Mouse (Mus musculus) hindbrain, embryonic 10.5 days (tissue): ENCODE data around the gene Oat. TPM values are rescaled to one million over a fixed set of nuclear protein-coding genes. Genes with fewer than 3 reads are reported as not detected.
A peak's percentile ranks its signal among the peaks of the same experiment; 100 is the strongest.

Experiments
- DNase-seq: peaks from one replicate; pipeline ENCODE4 v3.0.0-alpha.2; 2017; ENCODE audit warnings: low spot score
- H3K27ac ChIP-seq: fragments of 300-500 bp; sonication (generic); 2 replicates; pipeline ENCODE4 v1.5.1; 2016; ENCODE audit warnings: mild to moderate bottlenecking, moderate library complexity
- H3K27me3 ChIP-seq: fragments of 300-500 bp; sonication (generic); 2 replicates; pipeline ENCODE4 v1.6.1; 2016; ENCODE audit warnings: mild to moderate bottlenecking; ENCODE audit not compliant: poor library complexity, insufficient read depth, severe bottlenecking
- H3K36me3 ChIP-seq: fragments of 300-500 bp; sonication (generic); 2 replicates; pipeline ENCODE4 v1.6.1; 2016; ENCODE audit warnings: mild to moderate bottlenecking, moderate library complexity
- H3K4me1 ChIP-seq: fragments of 300-500 bp; sonication (generic); replicated peaks from 2 replicates; pipeline ENCODE4 v1.6.1; 2016; ENCODE audit warnings: mild to moderate bottlenecking
- H3K4me3 ChIP-seq: fragments of 300-500 bp; sonication (generic); 2 replicates; pipeline ENCODE4 v1.5.1; 2016; ENCODE audit warnings: mild to moderate bottlenecking, moderate library complexity
- H3K9me3 ChIP-seq: fragments of 300-500 bp; sonication (generic); 2 replicates; pipeline ENCODE4 v1.6.1; 2016; ENCODE audit warnings: mild to moderate bottlenecking, moderate library complexity
- WGBS: fragments of 180-500 bp; shearing (Covaris S2); methylation state at CpG from one replicate; pipeline ENCODE4 v1.1.7; 2016; 5-methylcytosine and 5-hydroxymethylcytosine counted together
- polyA plus RNA-seq: library from polyadenylated mRNA; unstranded; fragments of >200 nt; fragmentation: Nextera tagmentation; extraction: Ambion mirVana; gene quantifications from 2 replicates; pipeline ENCODE4 v1.2.1, GENCODE M21; 2016

The Oat gene
- polyA plus RNA-seq, 1 experiment from 2014 or later = 121 TPM

- Histone ChIP-seq H3K9me3 (no peaks in the 10 kb centered on the region), H3K4me3 (no peak overlapping the region), H3K27me3 (no peaks in the 10 kb centered on the region), H3K27ac (no peak overlapping the region), H3K4me1 (peaks cover 12% of the 10 kb centered on the region; the same call in 1 of the 2 replicates), H3K36me3 (peaks cover 45% of the 10 kb centered on the region)
- WGBS = 49% methylated on average over 4 of the region's 4 CpGs
- DNase-seq = no peak
Measured at GRCm38 (mm10) chr7:132555911-132556310, 20.3 kb downstream of the Oat start.

- Histone ChIP-seq H3K27me3 (no peaks in the 10 kb centered on the region), H3K4me3 (no peak overlapping the region), H3K27ac (no peak overlapping the region), H3K9me3 (no peaks in the 10 kb centered on the region), H3K36me3 (peaks cover 26% of the 10 kb centered on the region), H3K4me1 (peaks cover 12% of the 10 kb centered on the region; the same call in 1 of the 2 replicates)
- no peak for DNase-seq
- WGBS = 89% methylated on average over 2 of the region's 2 CpGs
Measured at GRCm38 (mm10) chr7:132554091-132554490, 22.1 kb downstream of the Oat start.

GRCm38 (mm10) chr7:132551351-132552126, 24.7 kb downstream of the Oat start:
- 2% methylated on average over 27 of the region's 27 CpGs for WGBS
- Histone ChIP-seq H3K4me3 (peak overlapping the region; percentile 59), H3K36me3 (peaks cover 1% of the 10 kb centered on the region; the same call in 1 of the 2 replicates), H3K27ac (peak overlapping the region; percentile 84), H3K27me3 (no peaks in the 10 kb centered on the region), H3K4me1 (peaks cover 9% of the 10 kb centered on the region; the same call in 1 of the 2 replicates), H3K9me3 (no peaks in the 10 kb centered on the region)
- peak; percentile 95 for DNase-seq

- H3K9me3 ChIP-seq = no peaks in the 10 kb centered on the region
- H3K27me3 ChIP-seq = 0 out of 2 replicates have a peak, but pooled peaks cover 6% of the 10 kb centered on the region
- no peaks in the 10 kb centered on the region for H3K36me3 ChIP-seq
- H3K27ac ChIP-seq = no peak overlapping the region
- H3K4me1 ChIP-seq = peaks cover 6% of the 10 kb centered on the region; the same call in 1 of the 2 replicates
- WGBS = 75% methylated on average over 3 of the region's 3 CpGs
- no peak overlapping the region for H3K4me3 ChIP-seq
- no peak for DNase-seq
Measured at GRCm38 (mm10) chr7:132547126-132547525, 29.1 kb downstream of the Oat start.

- no peak overlapping the region for H3K27ac ChIP-seq
- 84% methylated on average over 4 of the region's 4 CpGs for WGBS
- DNase-seq = no peak
- no peak overlapping the region for H3K4me3 ChIP-seq
- H3K27me3 ChIP-seq = 0 out of 2 replicates have a peak, but pooled peaks cover 6% of the 10 kb centered on the region
- H3K9me3 ChIP-seq = no peaks in the 10 kb centered on the region
- H3K4me1 ChIP-seq = peaks cover 12% of the 10 kb centered on the region; the same call in 1 of the 2 replicates
- H3K36me3 ChIP-seq = no peaks in the 10 kb centered on the region
Measured at GRCm38 (mm10) chr7:132542427-132542826, 33.8 kb downstream of the Oat start.

- WGBS = 61% methylated on average over 3 of the region's 3 CpGs
- H3K4me1 ChIP-seq = peaks cover 12% of the 10 kb centered on the region; the same call in 1 of the 2 replicates
- H3K27me3 ChIP-seq = 0 out of 2 replicates have a peak, but pooled peaks cover 6% of the 10 kb centered on the region
- no peak overlapping the region for H3K27ac ChIP-seq
- H3K9me3 ChIP-seq = no peaks in the 10 kb centered on the region
- no peak for DNase-seq
- H3K36me3 ChIP-seq = no peaks in the 10 kb centered on the region
- H3K4me3 ChIP-seq = no peak overlapping the region
Measured at GRCm38 (mm10) chr7:132541566-132541965, 34.6 kb downstream of the Oat start.

GRCm38 (mm10) chr7:132540597-132540996, 35.6 kb downstream of the Oat start:
- H3K27me3 ChIP-seq = 0 out of 2 replicates have a peak, but pooled peaks cover 4% of the 10 kb centered on the region
- WGBS = 89% methylated on average over 4 of the region's 4 CpGs
- peaks cover 12% of the 10 kb centered on the region; the same call in 1 of the 2 replicates for H3K4me1 ChIP-seq
- DNase-seq = no peak
- H3K4me3 ChIP-seq = no peak overlapping the region
- H3K9me3 ChIP-seq = no peaks in the 10 kb centered on the region
- no peaks in the 10 kb centered on the region for H3K36me3 ChIP-seq
- H3K27ac ChIP-seq = no peak overlapping the region

GRCm38 (mm10) chr7:132529206-132529605, 47.0 kb downstream of the Oat start:
- DNase-seq = no peak
- no peak overlapping the region for H3K27ac ChIP-seq
- 69% methylated on average over 3 of the region's 3 CpGs for WGBS
- H3K4me3 ChIP-seq = no peak overlapping the region
- H3K4me1 ChIP-seq = peaks cover 12% of the 10 kb centered on the region
- H3K9me3 ChIP-seq = no peaks in the 10 kb centered on the region
- no peaks in the 10 kb centered on the region for H3K27me3 ChIP-seq
- no peaks in the 10 kb centered on the region for H3K36me3 ChIP-seq

- Histone ChIP-seq H3K27ac (no peak overlapping the region), H3K9me3 (no peaks in the 10 kb centered on the region), H3K4me3 (no peak overlapping the region), H3K27me3 (no peaks in the 10 kb centered on the region), H3K4me1 (0 out of 2 replicates have a peak, but pooled peaks cover 3% of the 10 kb centered on the region), H3K36me3 (no peaks in the 10 kb centered on the region)
- no peak for DNase-seq
- WGBS = 89% methylated on average over 7 of the region's 7 CpGs
Measured at GRCm38 (mm10) chr7:132513419-132513982, 62.7 kb downstream of the Oat start.

- WGBS = 83% methylated on average over 2 of the region's 2 CpGs
- peaks cover 6% of the 10 kb centered on the region; the same call in 1 of the 2 replicates for H3K4me1 ChIP-seq
Measured at GRCm38 (mm10) chr7:132509110-132509509, 67.1 kb downstream of the Oat start.

More at GRCm38 (mm10) chr7:132509110-132509509, 67.1 kb downstream of the Oat start:
- H3K4me3 ChIP-seq = no peak overlapping the region
- DNase-seq = no peak
- H3K27me3 ChIP-seq = no peaks in the 10 kb centered on the region; the same call in 1 of the 2 replicates
- no peaks in the 10 kb centered on the region for H3K36me3 ChIP-seq
- H3K9me3 ChIP-seq = no peaks in the 10 kb centered on the region
- H3K27ac ChIP-seq = no peak overlapping the region

Other genes with a start within 250 kb of the Oat start
- gene Nkx1-2, start 23.2 kb upstream of the Oat start, polyA plus RNA-seq = 1.1 and 1.3 TPM in 2 replicates
- 18.0 and 18.9 TPM in 2 replicates for gene Lhpp, start 34.2 kb upstream of the Oat start, polyA plus RNA-seq
- 25.5 and 27.7 TPM in 2 replicates for gene Fam53b, start 237.5 kb upstream of the Oat start, polyA plus RNA-seq